Mouse (Mus musculus): ENCODE measurements around the gene Rptor. TPM values are rescaled to one million over a fixed set of nuclear protein-coding genes. Genes with fewer than 3 reads are reported as not detected.

Rptor gene
- polyA plus RNA-seq, 1 experiment from 2014 or later = 17.7 TPM

- Histone ChIP-seq H3K27ac (no peak overlapping the region), H3K4me1 (peaks cover 28% of the 10 kb centered on the region; the same call in 1 of the 2 replicates), H3K36me3 (peaks cover 4% of the 10 kb centered on the region; the same call in 1 of the 2 replicates), H3K9ac (no peak overlapping the region), H3K27me3 (no peaks in the 10 kb centered on the region), H3K4me2 (replicated peaks) (no peak overlapping the region), H3K9me3 (no peaks in the 10 kb centered on the region), H3K4me3 (no peak overlapping the region)
- ATAC-seq (ENCODE audit: insufficient number of reproducible peaks, insufficient read depth, low FRiP score, low TSS enrichment) = no peak
- 88% methylated on average over 10 of the region's 10 CpGs for WGBS
Measured at GRCm38 (mm10) chr11:119805112-119805750, 202.5 kb downstream of the Rptor start.

- Histone ChIP-seq H3K9me3 (no peaks in the 10 kb centered on the region), H3K4me2 (replicated peaks) (no peak overlapping the region), H3K4me3 (no peak overlapping the region), H3K27ac (no peak overlapping the region), H3K27me3 (no peaks in the 10 kb centered on the region), H3K9ac (no peak overlapping the region), H3K4me1 (peaks cover 25% of the 10 kb centered on the region; the same call in 1 of the 2 replicates), H3K36me3 (peaks cover 9% of the 10 kb centered on the region; the same call in 1 of the 2 replicates)
- 93% methylated on average over 8 of the region's 8 CpGs for WGBS
- no peak for ATAC-seq (ENCODE audit: insufficient number of reproducible peaks, insufficient read depth, low FRiP score, low TSS enrichment)
Measured at GRCm38 (mm10) chr11:119806539-119806938, 203.8 kb downstream of the Rptor start.

DNA sequence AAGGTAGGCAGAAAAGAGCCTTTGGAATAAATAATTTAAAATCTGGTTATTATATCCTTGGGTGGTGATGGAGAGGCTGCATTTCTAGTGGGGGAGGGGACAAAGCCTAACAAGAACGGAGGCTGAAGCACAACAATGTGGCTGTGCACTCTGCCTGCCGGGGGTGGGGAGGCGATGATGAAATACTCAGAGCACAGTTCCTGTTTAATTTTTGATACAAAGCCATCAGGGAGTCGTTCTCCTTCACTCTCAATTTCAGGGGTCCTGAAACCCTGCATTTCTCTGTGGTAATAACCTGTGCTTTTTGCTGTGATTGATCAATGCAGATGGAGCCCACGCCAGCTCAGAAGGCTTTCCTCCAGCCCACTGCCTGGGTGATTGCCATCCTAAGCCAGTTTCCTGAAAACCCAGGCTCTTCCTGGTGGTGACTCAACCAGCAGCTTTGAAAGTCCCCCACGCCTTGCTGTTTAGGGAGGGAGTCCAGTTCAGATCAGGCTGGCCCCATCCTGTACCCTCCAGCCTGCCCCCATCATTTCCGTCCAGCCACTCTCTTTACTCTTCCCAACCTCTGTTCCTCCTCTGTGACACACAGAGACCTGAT is 204.8 kb downstream of the Rptor start:
- Histone ChIP-seq H3K27me3 (no peaks in the 10 kb centered on the region), H3K4me3 (no peak overlapping the region), H3K9me3 (no peaks in the 10 kb centered on the region), H3K4me1 (peaks cover 25% of the 10 kb centered on the region; the same call in 1 of the 2 replicates), H3K9ac (no peak overlapping the region), H3K27ac (no peak overlapping the region; the same call in 1 of the 2 replicates), H3K36me3 (peaks cover 19% of the 10 kb centered on the region), H3K4me2 (replicated peaks) (no peak overlapping the region)
- 80% methylated on average over 7 of the region's 7 CpGs for WGBS
- no peak for ATAC-seq (ENCODE audit: insufficient number of reproducible peaks, insufficient read depth, low FRiP score, low TSS enrichment)

GRCm38 (mm10) chr11:119808647-119809280 is 206.1 kb downstream of the Rptor start:
- no peak for ATAC-seq (ENCODE audit: insufficient number of reproducible peaks, insufficient read depth, low FRiP score, low TSS enrichment)

DNA sequence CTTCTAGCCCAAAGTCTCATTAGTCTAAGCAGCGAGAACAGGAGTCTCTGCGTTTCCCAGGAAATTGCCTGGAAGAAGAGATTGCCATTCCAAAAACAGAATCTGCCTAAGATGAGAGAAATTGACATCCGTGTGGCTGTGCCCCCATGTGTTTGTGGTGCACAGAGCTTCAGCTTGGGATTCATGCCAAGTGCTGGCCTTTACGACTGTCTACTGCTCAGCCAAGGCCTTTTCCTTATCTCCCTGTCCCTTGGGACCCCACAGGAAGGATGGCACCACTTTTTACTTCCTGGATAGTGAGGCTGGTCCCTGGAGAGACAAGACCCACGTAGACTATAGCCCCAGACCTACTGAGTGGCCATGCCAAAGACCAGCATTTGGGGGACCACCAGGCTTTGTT is 206.6 kb downstream of the Rptor start:
- 62% methylated on average over 5 of the region's 5 CpGs for WGBS
- Histone ChIP-seq H3K9me3 (no peaks in the 10 kb centered on the region), H3K4me3 (no peak overlapping the region), H3K36me3 (peaks cover 25% of the 10 kb centered on the region), H3K27me3 (no peaks in the 10 kb centered on the region), H3K4me1 (peaks cover 25% of the 10 kb centered on the region; the same call in 1 of the 2 replicates), H3K9ac (no peak overlapping the region), H3K4me2 (replicated peaks) (no peak overlapping the region), H3K27ac (no peak overlapping the region; the same call in 1 of the 2 replicates)
- no peak for ATAC-seq (ENCODE audit: insufficient number of reproducible peaks, insufficient read depth, low FRiP score, low TSS enrichment)

More at GRCm38 (mm10) chr11:119808647-119809280, 206.1 kb downstream of the Rptor start:
- H3K4me2 ChIP-seq (replicated peaks) = no peak overlapping the region
- WGBS = 61% methylated on average over 10 of the region's 10 CpGs
- H3K9me3 ChIP-seq = no peaks in the 10 kb centered on the region
- no peaks in the 10 kb centered on the region for H3K27me3 ChIP-seq
- no peak overlapping the region for H3K9ac ChIP-seq
- H3K36me3 ChIP-seq = peaks cover 22% of the 10 kb centered on the region
- no peak overlapping the region for H3K4me3 ChIP-seq
- H3K4me1 ChIP-seq = peaks cover 25% of the 10 kb centered on the region; the same call in 1 of the 2 replicates
- peak overlapping the region; percentile 32; the same call in 1 of the 2 replicates for H3K27ac ChIP-seq

DNA sequence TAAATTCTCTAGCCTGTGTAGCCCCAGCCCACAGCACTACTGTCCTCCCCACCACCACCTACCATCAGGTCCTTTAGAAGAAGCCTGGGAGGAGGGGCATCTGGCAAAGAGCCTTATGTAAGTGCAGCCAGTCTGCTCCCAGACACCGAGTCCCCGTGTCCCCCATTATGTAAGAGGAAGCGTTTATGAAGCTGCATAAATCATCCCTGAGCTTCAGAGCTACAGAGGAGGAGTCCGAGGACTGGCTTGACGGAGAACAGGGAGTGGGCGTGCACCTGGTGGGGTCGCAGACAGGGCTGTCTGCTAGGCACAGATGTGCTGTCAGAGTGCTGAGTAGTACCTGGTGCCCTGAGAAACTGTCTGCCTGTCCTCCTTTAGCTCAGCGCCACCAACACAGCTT is 208.3 kb downstream of the Rptor start:
- H3K27ac ChIP-seq = no peak overlapping the region
- H3K4me1 ChIP-seq = peaks cover 25% of the 10 kb centered on the region; the same call in 1 of the 2 replicates
- H3K9me3 ChIP-seq = no peaks in the 10 kb centered on the region
- ATAC-seq (ENCODE audit: insufficient number of reproducible peaks, insufficient read depth, low FRiP score, low TSS enrichment) = no peak
- WGBS = 79% methylated on average over 8 of the region's 8 CpGs
- H3K4me3 ChIP-seq = no peak overlapping the region
- H3K4me2 ChIP-seq (replicated peaks) = no peak overlapping the region
- H3K9ac ChIP-seq = no peak overlapping the region
- peaks cover 34% of the 10 kb centered on the region for H3K36me3 ChIP-seq
- no peaks in the 10 kb centered on the region for H3K27me3 ChIP-seq

DNA sequence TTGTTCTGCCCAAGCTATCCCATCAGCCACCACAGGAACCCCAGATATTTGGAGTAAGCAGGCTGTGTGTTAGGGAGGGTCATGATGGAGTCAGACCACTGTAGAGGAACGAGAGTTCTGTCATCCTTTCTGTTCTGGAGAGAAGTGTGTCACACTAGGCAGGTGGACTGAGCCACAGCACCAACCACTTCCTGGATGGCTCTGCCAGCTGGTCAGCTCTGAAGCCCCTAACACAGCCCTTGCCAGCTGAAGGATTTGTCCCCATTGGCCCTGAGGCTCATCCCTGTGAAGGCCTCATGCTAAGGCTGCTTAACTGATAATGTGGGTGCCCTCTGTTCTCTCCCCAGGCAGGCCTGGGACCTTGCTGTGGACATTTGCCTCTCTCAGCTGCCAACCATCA is 208.9 kb downstream of the Rptor start:
- Histone ChIP-seq H3K9me3 (no peaks in the 10 kb centered on the region), H3K9ac (no peak overlapping the region), H3K4me1 (peaks cover 25% of the 10 kb centered on the region; the same call in 1 of the 2 replicates), H3K27me3 (no peaks in the 10 kb centered on the region), H3K4me3 (no peak overlapping the region), H3K36me3 (peaks cover 35% of the 10 kb centered on the region), H3K27ac (no peak overlapping the region), H3K4me2 (replicated peaks) (no peak overlapping the region)
- ATAC-seq (ENCODE audit: insufficient number of reproducible peaks, insufficient read depth, low FRiP score, low TSS enrichment) = no peak
- WGBS = 88% methylated on average over 1 of the region's 1 CpGs

DNA sequence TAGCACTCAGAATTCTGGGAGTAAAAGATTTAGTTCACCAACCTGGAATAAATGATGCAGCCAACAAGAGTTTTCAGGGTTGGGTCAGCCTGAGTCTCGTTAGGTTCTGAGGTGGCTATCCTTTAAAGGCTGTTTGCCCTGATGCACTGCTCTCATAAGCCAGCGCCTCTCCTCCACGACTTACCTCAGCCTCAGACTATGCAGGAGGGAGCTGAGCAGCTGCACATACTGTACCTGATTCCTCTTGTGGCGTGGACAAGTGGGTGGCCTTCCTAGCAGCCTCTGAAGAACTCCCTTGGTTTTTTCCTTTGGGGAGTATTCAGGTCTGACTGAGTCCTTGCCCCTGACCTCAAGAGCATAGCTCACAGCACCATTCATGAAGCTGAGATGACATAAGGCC is 209.4 kb downstream of the Rptor start:
- Histone ChIP-seq H3K9me3 (no peaks in the 10 kb centered on the region), H3K9ac (no peak overlapping the region), H3K27ac (no peak overlapping the region), H3K36me3 (peaks cover 40% of the 10 kb centered on the region), H3K4me3 (no peak overlapping the region), H3K27me3 (no peaks in the 10 kb centered on the region), H3K4me1 (peaks cover 25% of the 10 kb centered on the region; the same call in 1 of the 2 replicates), H3K4me2 (replicated peaks) (no peak overlapping the region)
- 93% methylated on average over 4 of the region's 4 CpGs for WGBS
- ATAC-seq (ENCODE audit: insufficient number of reproducible peaks, insufficient read depth, low FRiP score, low TSS enrichment) = no peak

GRCm38 (mm10) chr11:119814035-119814558 is 211.4 kb downstream of the Rptor start:
- peaks cover 10% of the 10 kb centered on the region; the same call in 1 of the 2 replicates for H3K4me1 ChIP-seq
- no peaks in the 10 kb centered on the region for H3K27me3 ChIP-seq
- no peak for ATAC-seq (ENCODE audit: insufficient number of reproducible peaks, insufficient read depth, low FRiP score, low TSS enrichment)
- WGBS = 89% methylated on average over 7 of the region's 7 CpGs
- no peaks in the 10 kb centered on the region for H3K9me3 ChIP-seq
- peaks cover 48% of the 10 kb centered on the region for H3K36me3 ChIP-seq
- no peak overlapping the region for H3K4me2 ChIP-seq (replicated peaks)
- H3K9ac ChIP-seq = no peak overlapping the region
- no peak overlapping the region for H3K4me3 ChIP-seq
- H3K27ac ChIP-seq = no peak overlapping the region

- no peaks in the 10 kb centered on the region for H3K27me3 ChIP-seq
- ATAC-seq (ENCODE audit: insufficient number of reproducible peaks, insufficient read depth, low FRiP score, low TSS enrichment) = no peak
- H3K9me3 ChIP-seq = no peaks in the 10 kb centered on the region
- no peak overlapping the region for H3K4me3 ChIP-seq
- H3K4me1 ChIP-seq = no peaks in the 10 kb centered on the region
- no peak overlapping the region for H3K9ac ChIP-seq
- H3K27ac ChIP-seq = no peak overlapping the region
- H3K4me2 ChIP-seq (replicated peaks) = no peak overlapping the region
- WGBS = 79% methylated on average over 14 of the region's 14 CpGs
- H3K36me3 ChIP-seq = peaks cover 49% of the 10 kb centered on the region
Measured at GRCm38 (mm10) chr11:119816798-119817361, 214.2 kb downstream of the Rptor start.

DNA sequence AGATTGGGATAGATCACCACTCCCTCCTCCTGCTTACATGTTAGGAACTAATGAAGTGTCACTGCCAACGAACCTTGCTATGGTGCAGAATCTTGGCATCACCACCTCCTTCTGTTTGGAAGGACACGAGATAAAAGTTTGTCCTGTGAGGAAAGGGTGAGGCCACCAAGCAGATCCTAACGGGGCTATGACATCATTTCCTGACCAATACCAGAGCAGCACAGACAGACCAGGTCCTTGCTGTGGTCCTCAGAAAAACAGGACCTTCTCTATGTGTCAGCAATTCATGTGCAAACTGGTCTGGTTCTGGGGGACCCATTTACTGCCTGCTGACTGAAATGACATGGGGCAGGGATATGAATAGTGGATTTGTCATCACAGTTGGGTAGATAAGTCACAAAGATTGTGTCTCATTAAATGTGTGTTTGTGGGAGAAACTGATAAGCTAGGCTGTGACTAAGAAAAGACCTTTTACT is 214.7 kb downstream of the Rptor start:
- 66% methylated on average over 3 of the region's 3 CpGs for WGBS

More for the DNA sequence above, 214.7 kb downstream of the Rptor start:
- Histone ChIP-seq H3K4me1 (no peaks in the 10 kb centered on the region), H3K9me3 (no peaks in the 10 kb centered on the region), H3K36me3 (peaks cover 49% of the 10 kb centered on the region), H3K9ac (no peak overlapping the region), H3K27me3 (no peaks in the 10 kb centered on the region), H3K27ac (no peak overlapping the region), H3K4me3 (no peak overlapping the region), H3K4me2 (replicated peaks) (no peak overlapping the region)
- no peak for ATAC-seq (ENCODE audit: insufficient number of reproducible peaks, insufficient read depth, low FRiP score, low TSS enrichment)

All from embryonic facial prominence, embryonic 12.5 days (tissue).